Mouse (Mus musculus) forebrain, embryonic 16.5 days (tissue): Measurements from ENCODE around the gene Fance. TPM values are rescaled to one million over a fixed set of nuclear protein-coding genes. Genes with fewer than 3 reads are reported as not detected.
A peak's percentile ranks its signal among the peaks of the same experiment; 100 is the strongest.
"Not testable (repeated sequence)": the region's sequence is repeated elsewhere in the genome, so short reads cannot be mapped to it uniquely, and the experiment has no call there.

Experiments used
- ATAC-seq: fragments of 200-750 bp; cut with Nextera tagmentation; 2 replicates; pipeline ENCODE4 v1.8.0; 2017; ENCODE audit warnings: mild to moderate bottlenecking, moderate library complexity
- H3K27ac ChIP-seq: fragments of 300-500 bp; sonication (generic); 2 replicates; pipeline ENCODE4 v1.5.1; 2014; ENCODE audit warnings: low read length, control low read depth
- H3K27me3 ChIP-seq: fragments of 300-500 bp; sonication (generic); replicated peaks from 2 replicates; pipeline ENCODE4 v1.6.1; 2014; ENCODE audit warnings: low read length; ENCODE audit not compliant: control insufficient read depth, insufficient read depth
- H3K36me3 ChIP-seq: fragments of 300-500 bp; sonication (generic); 2 replicates; pipeline ENCODE4 v1.6.1; 2014; ENCODE audit not compliant: control insufficient read depth, insufficient read depth
- H3K4me1 ChIP-seq: fragments of 300-500 bp; sonication (generic); replicated peaks from 2 replicates; pipeline ENCODE4 v1.6.1; 2014; ENCODE audit warnings: low read length; ENCODE audit not compliant: control insufficient read depth, insufficient read depth
- H3K4me2 ChIP-seq: fragments of 300-500 bp; sonication (generic); 2 replicates; pipeline ENCODE4 v1.6.1; 2014; ENCODE audit warnings: mild to moderate bottlenecking, low read length, control low read depth
- H3K4me3 ChIP-seq: fragments of 300-500 bp; sonication (generic); replicated peaks from 2 replicates; pipeline ENCODE4 v1.5.1; 2014; ENCODE audit warnings: mild to moderate bottlenecking, low read length, control low read depth
- H3K9ac ChIP-seq: fragments of 300-500 bp; sonication (generic); replicated peaks from 2 replicates; pipeline ENCODE4 v1.6.1; 2014; ENCODE audit warnings: low read depth, low read length, control low read depth
- H3K9me3 ChIP-seq: fragments of 300-500 bp; sonication (generic); 2 replicates; pipeline ENCODE4 v1.6.1; 2016; ENCODE audit warnings: low read length; ENCODE audit not compliant: control insufficient read depth
- WGBS: fragments of 180-500 bp; shearing (Covaris S2); extraction: QIAGEN DNeasy Blood & Tissue Kit; methylation state at CpG from one replicate; pipeline ENCODE4 v1.1.7; 2014; 5-methylcytosine and 5-hydroxymethylcytosine counted together
- polyA plus RNA-seq: library from polyadenylated mRNA; unstranded; fragments of >200 nt; fragmentation: Nextera tagmentation; extraction: Ambion mirVana; gene quantifications from 2 replicates; pipeline ENCODE4 v1.2.1, GENCODE M21; 2015

Gene Fance
- polyA plus RNA-seq, 1 experiment from 2014 or later = 25.0 TPM

- Histone ChIP-seq H3K36me3 (peaks cover 5% of the 10 kb centered on the region; the same call in 1 of the 2 replicates), H3K27me3 (no peaks in the 10 kb centered on the region), H3K9ac (peak overlapping the region; percentile 94), H3K27ac (peak overlapping the region; percentile 93), H3K9me3 (no peaks in the 10 kb centered on the region), H3K4me3 (peak overlapping the region; percentile 84), H3K4me1 (peaks cover 18% of the 10 kb centered on the region), H3K4me2 (peak overlapping the region; percentile 92)
- peak; percentile 51; the same call in 1 of the 2 replicates for ATAC-seq
- 6% methylated on average over 22 of the region's 22 CpGs for WGBS
Measured at GRCm38 (mm10) chr17:28327673-28328325, 14.5 kb downstream of the Fance start.

- ATAC-seq = peak; percentile 94
- under 1% methylated on average over 66 of the region's 67 CpGs for WGBS
- peaks cover 18% of the 10 kb centered on the region for H3K4me1 ChIP-seq
- peak within 1 kb of the TSS; percentile 94 for H3K9ac ChIP-seq
- H3K36me3 ChIP-seq = peaks cover 5% of the 10 kb centered on the region; the same call in 1 of the 2 replicates
- peak within 1 kb of the TSS; percentile 84 for H3K4me3 ChIP-seq
- peak within 1 kb of the TSS; percentile 92 for H3K4me2 ChIP-seq
- H3K27me3 ChIP-seq = no peaks in the 10 kb centered on the region
- H3K27ac ChIP-seq = peak within 1 kb of the TSS; percentile 93
- no peaks in the 10 kb centered on the region for H3K9me3 ChIP-seq
Measured at GRCm38 (mm10) chr17:28328366-28328928, 15.1 kb downstream of the Fance start, which contains the start of gene Rpl10a. TSS of gene Rpl10a (plus strand) at chr17:28328471.

- peak overlapping the region; percentile 94 for H3K9ac ChIP-seq
- H3K36me3 ChIP-seq = peaks cover 5% of the 10 kb centered on the region; the same call in 1 of the 2 replicates
- H3K27me3 ChIP-seq = no peaks in the 10 kb centered on the region
- H3K4me2 ChIP-seq = peak overlapping the region; percentile 92
- peak; percentile 11 for ATAC-seq
- peaks cover 18% of the 10 kb centered on the region for H3K4me1 ChIP-seq
- peak overlapping the region; percentile 84 for H3K4me3 ChIP-seq
- under 1% methylated on average over 25 of the region's 25 CpGs for WGBS
- H3K27ac ChIP-seq = peak overlapping the region; percentile 93
- H3K9me3 ChIP-seq = no peaks in the 10 kb centered on the region
Measured at GRCm38 (mm10) chr17:28328946-28329345, 15.6 kb downstream of the Fance start.

- Histone ChIP-seq H3K4me1 (peaks cover 18% of the 10 kb centered on the region), H3K4me2 (peak overlapping the region; percentile 92), H3K27me3 (no peaks in the 10 kb centered on the region), H3K9me3 (no peaks in the 10 kb centered on the region), H3K9ac (peak overlapping the region; percentile 94), H3K27ac (no peak overlapping the region; the same call in 1 of the 2 replicates), H3K36me3 (peaks cover 5% of the 10 kb centered on the region; the same call in 1 of the 2 replicates), H3K4me3 (peak overlapping the region; percentile 84)
- ATAC-seq = no peak
- WGBS = 2% methylated on average over 4 of the region's 4 CpGs
Measured at GRCm38 (mm10) chr17:28329503-28330231, 16.3 kb downstream of the Fance start.

- Histone ChIP-seq H3K4me3 (peak overlapping the region; percentile 84), H3K9ac (no peak overlapping the region), H3K36me3 (peaks cover 5% of the 10 kb centered on the region; the same call in 1 of the 2 replicates), H3K27ac (no peak overlapping the region), H3K4me2 (peak overlapping the region; percentile 92), H3K4me1 (peaks cover 18% of the 10 kb centered on the region), H3K27me3 (no peaks in the 10 kb centered on the region), H3K9me3 (no peaks in the 10 kb centered on the region)
- no peak for ATAC-seq
- WGBS = 52% methylated on average over 2 of the region's 2 CpGs
Measured at GRCm38 (mm10) chr17:28330232-28330546, 16.9 kb downstream of the Fance start.

GRCm38 (mm10) chr17:28330590-28330989 is 17.3 kb downstream of the Fance start:
- not testable (repeated sequence) for H3K27ac ChIP-seq, H3K9ac ChIP-seq, H3K36me3 ChIP-seq, H3K4me3 ChIP-seq, H3K27me3 ChIP-seq, H3K9me3 ChIP-seq, ATAC-seq, H3K4me2 ChIP-seq
- WGBS = 62% methylated on average over 6 of the region's 8 CpGs
- H3K4me1 ChIP-seq = peaks cover 18% of the 10 kb centered on the region

- Histone ChIP-seq H3K9me3 (no peaks in the 10 kb centered on the region), H3K9ac (no peak overlapping the region), H3K27ac (no peak overlapping the region), H3K4me1 (peaks cover 18% of the 10 kb centered on the region), H3K36me3 (peaks cover 5% of the 10 kb centered on the region; the same call in 1 of the 2 replicates), H3K27me3 (no peaks in the 10 kb centered on the region), H3K4me3 (no peak overlapping the region), H3K4me2 (no peak overlapping the region)
- WGBS = 29% methylated on average over 7 of the region's 7 CpGs
- no peak for ATAC-seq
Measured at GRCm38 (mm10) chr17:28331241-28332112, 18.2 kb downstream of the Fance start.

- ATAC-seq = no peak
- no peaks in the 10 kb centered on the region for H3K9me3 ChIP-seq
- H3K27me3 ChIP-seq = no peaks in the 10 kb centered on the region
- no peak overlapping the region for H3K4me3 ChIP-seq
- H3K4me2 ChIP-seq = no peak overlapping the region
- no peak overlapping the region for H3K9ac ChIP-seq
- peaks cover 5% of the 10 kb centered on the region; the same call in 1 of the 2 replicates for H3K36me3 ChIP-seq
- 47% methylated on average over 13 of the region's 13 CpGs for WGBS
- peaks cover 18% of the 10 kb centered on the region for H3K4me1 ChIP-seq
- H3K27ac ChIP-seq = no peak overlapping the region
Measured at GRCm38 (mm10) chr17:28332113-28332914, 19.0 kb downstream of the Fance start.
